Mouse (Mus musculus) right cerebral cortex, postnatal 14 days (tissue): ENCODE results near the gene Msh2.
A peak's percentile ranks its signal among the peaks of the same experiment; 100 is the strongest.
"Not testable (repeated sequence)": the region's sequence is repeated elsewhere in the genome, so short reads cannot be mapped to it uniquely, and the experiment has no call there.

Source experiments
- DNase-seq: peaks from one replicate; pipeline ENCODE4 v3.0.0; 2022

Msh2 gene

GRCm38 (mm10) chr17:87671890-87672660 is at the start of gene Msh2:
TSS of gene Msh2 (plus strand) at chr17:87672330.
- DNase-seq: peak; percentile 97

GRCm38 (mm10) chr17:87625510-87626086 is 46.5 kb upstream of the Msh2 start:
- no peak for DNase-seq

- no peak for DNase-seq
These were observed 44.0 kb upstream of the Msh2 start for GRCm38 (mm10) chr17:87628144-87628543.

GRCm38 (mm10) chr17:87628706-87629105 is 43.4 kb upstream of the Msh2 start:
- DNase-seq: no peak

- DNase-seq: no peak
These were observed 35.1 kb upstream of the Msh2 start for GRCm38 (mm10) chr17:87637056-87637389.

- DNase-seq: no peak
These were observed 32.9 kb upstream of the Msh2 start for GRCm38 (mm10) chr17:87639242-87639641.

- DNase-seq: no peak
These were observed 31.9 kb upstream of the Msh2 start for GRCm38 (mm10) chr17:87640272-87640671.

GRCm38 (mm10) chr17:87641006-87641405 is 31.1 kb upstream of the Msh2 start:
- no peak for DNase-seq

- DNase-seq: no peak
These were observed 29.4 kb upstream of the Msh2 start for GRCm38 (mm10) chr17:87642744-87643143.

GRCm38 (mm10) chr17:87655616-87656015 is 16.5 kb upstream of the Msh2 start:
- DNase-seq: not testable (repeated sequence)

- not testable (repeated sequence) for DNase-seq
These were observed 10.1 kb upstream of the Msh2 start for GRCm38 (mm10) chr17:87661958-87662573.

- no peak for DNase-seq
These were observed 7.9 kb upstream of the Msh2 start for GRCm38 (mm10) chr17:87664238-87664637.

GRCm38 (mm10) chr17:87665066-87665822 is 6.9 kb upstream of the Msh2 start:
- peak; percentile 61 for DNase-seq

GRCm38 (mm10) chr17:87672677-87673286 is 652 bp downstream of the Msh2 start:
- DNase-seq: peak; percentile 34

- DNase-seq: not testable (repeated sequence)
These were observed 4.9 kb downstream of the Msh2 start for GRCm38 (mm10) chr17:87676916-87677474.

- DNase-seq: no peak
These were observed 5.5 kb downstream of the Msh2 start for GRCm38 (mm10) chr17:87677656-87678055.

- DNase-seq: no peak
These were observed 17.1 kb downstream of the Msh2 start for GRCm38 (mm10) chr17:87689217-87689616.

- DNase-seq: peak; percentile 81
These were observed 19.8 kb downstream of the Msh2 start for GRCm38 (mm10) chr17:87691958-87692357.

GRCm38 (mm10) chr17:87695874-87696465 is 23.8 kb downstream of the Msh2 start:
- DNase-seq: no peak

- DNase-seq: no peak
These were observed 24.7 kb downstream of the Msh2 start for GRCm38 (mm10) chr17:87696814-87697213.

- no peak for DNase-seq
These were observed 27.1 kb downstream of the Msh2 start for GRCm38 (mm10) chr17:87698996-87699765.
